8 mouse cellular contexts compared by ENCODE assay signal in the genomic region with DNA sequence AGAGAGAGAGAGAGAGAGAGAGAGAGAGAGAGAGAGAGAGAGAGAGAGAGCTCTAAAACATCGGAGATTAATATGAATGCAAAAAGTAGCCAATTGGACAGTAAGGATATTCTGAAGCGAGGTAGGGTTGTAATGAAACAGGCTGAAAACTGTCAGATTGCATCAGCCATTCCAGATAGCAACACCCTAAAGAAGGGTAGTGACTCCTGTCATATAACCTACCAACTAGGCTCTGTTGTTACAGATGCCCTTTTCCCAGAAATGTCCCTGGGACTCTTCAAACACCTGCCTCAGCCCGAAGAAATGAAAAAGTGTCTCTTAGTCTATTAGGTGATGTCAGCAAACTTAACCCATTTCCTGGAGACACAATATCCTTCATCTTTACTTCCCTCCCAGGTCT. TPM values are rescaled to one million over a fixed set of nuclear protein-coding genes. Genes with fewer than 3 reads are reported as not detected.
A peak's percentile ranks its signal among the peaks of the same experiment; 100 is the strongest.
DNase-seq lines count a peak whose midpoint lies in the region; ATAC-seq and TF ChIP-seq lines count a peak whose summit lies in the region.

No protein-coding gene starts in this region.

- no peaks in the 10 kb centered on the region for H3K36me3 ChIP-seq in lung, embryonic 14.5 days (ENCODE audit: insufficient read depth)
- H3K36me3 ChIP-seq in hindbrain, embryonic 11.5 days (ENCODE audit: control insufficient read depth, insufficient read depth, low read length) = no peaks in the 10 kb centered on the region
- H3K36me3 ChIP-seq in midbrain, embryonic 15.5 days (replicated peaks) = no peaks in the 10 kb centered on the region

- TF ChIP-seq CTCF in lung, embryonic 14.5 days (IDR thresholded peaks at IDR 0.05; ENCODE audit: low read depth) = no peak

- peak overlapping the region; percentile 97 for H3K27ac ChIP-seq in lung, embryonic 14.5 days (ENCODE audit: low read depth)
- peak overlapping the region; percentile 95 for H3K27ac ChIP-seq in hindbrain, embryonic 11.5 days (ENCODE audit: low read depth, low read length)
- peak overlapping the region; percentile 90 for H3K27ac ChIP-seq in midbrain, embryonic 15.5 days

- no peaks in the 10 kb centered on the region for H3K9me3 ChIP-seq in lung, embryonic 14.5 days (ENCODE audit: low read depth, low read length)
- H3K9me3 ChIP-seq in hindbrain, embryonic 11.5 days (ENCODE audit: control insufficient read depth, low read length) = no peaks in the 10 kb centered on the region
- no peaks in the 10 kb centered on the region for H3K9me3 ChIP-seq in midbrain, embryonic 15.5 days

- peaks cover 4% of the 10 kb centered on the region; the same call in 1 of the 2 replicates for H3K4me1 ChIP-seq in lung, embryonic 14.5 days (ENCODE audit: insufficient read depth)
- H3K4me1 ChIP-seq in hindbrain, embryonic 11.5 days (replicated peaks; ENCODE audit: control insufficient read depth, insufficient read depth, low read length) = no peaks in the 10 kb centered on the region
- H3K4me1 ChIP-seq in midbrain, embryonic 15.5 days = peaks cover 6% of the 10 kb centered on the region

- H3K9ac ChIP-seq in lung, embryonic 14.5 days = peak overlapping the region; percentile 75
- H3K9ac ChIP-seq in hindbrain, embryonic 11.5 days (ENCODE audit: low read depth, low read length) = peak overlapping the region; percentile 70
- H3K9ac ChIP-seq in midbrain, embryonic 15.5 days = peak overlapping the region; percentile 60

- no peaks in the 10 kb centered on the region for H3K27me3 ChIP-seq in lung, embryonic 14.5 days (ENCODE audit: insufficient read depth, low read length)
- H3K27me3 ChIP-seq in hindbrain, embryonic 11.5 days (ENCODE audit: control insufficient read depth, insufficient read depth, low read length) = no peaks in the 10 kb centered on the region
- no peaks in the 10 kb centered on the region for H3K27me3 ChIP-seq in midbrain, embryonic 15.5 days (replicated peaks)

- peak overlapping the region; percentile 62 for H3K4me2 ChIP-seq in lung, embryonic 14.5 days
- H3K4me2 ChIP-seq in hindbrain, embryonic 11.5 days (replicated peaks; ENCODE audit: low read depth, low read length) = peak overlapping the region; percentile 47
- peak overlapping the region; percentile 52 for H3K4me2 ChIP-seq in midbrain, embryonic 15.5 days

- 0 out of 2 replicates have a peak, but pooled peaks have one; percentile 6 for ATAC-seq in lung, embryonic 14.5 days (ENCODE audit: insufficient read depth)
- ATAC-seq in hindbrain, embryonic 11.5 days (ENCODE audit: low FRiP score) = no peak
- peak; percentile 48 for ATAC-seq in midbrain, embryonic 15.5 days (replicated peaks)

- DNase-seq in lung, embryonic 14.5 days = peak; percentile 39
- no peak for DNase-seq in lung, postnatal 4 days
- peak; percentile 34 for DNase-seq in brain, adult 2 months (ENCODE audit: low read depth, low spot score)
- DNase-seq in hindbrain, embryonic 11.5 days (ENCODE audit: low spot score) = peak; percentile 44
- DNase-seq in cerebellum, adult 8-10 months = no peak
- no peak for DNase-seq in right cerebral cortex, postnatal 10 days (ENCODE audit: low spot score in 2 of 2)
- no peak for DNase-seq in layer of hippocampus, postnatal 36 days

- 12% methylated on average over 3 of the region's 3 CpGs for WGBS in lung, embryonic 14.5 days
- WGBS in hindbrain, embryonic 11.5 days = 51% methylated on average over 3 of the region's 3 CpGs
- 30% methylated on average over 3 of the region's 3 CpGs for WGBS in midbrain, embryonic 15.5 days

- H3K4me3 ChIP-seq in lung, embryonic 14.5 days (ENCODE audit: low read depth, low read length) = peak overlapping the region; percentile 46
- H3K4me3 ChIP-seq in hindbrain, embryonic 11.5 days (ENCODE audit: low read depth, low read length) = peak overlapping the region; percentile 37
- peak overlapping the region; percentile 46 for H3K4me3 ChIP-seq in midbrain, embryonic 15.5 days

RNA-seq across cellular contexts. Expression of gene Pdia4, which starts 24.4 kb away (rescaled TPM):
- polyA plus RNA-seq in lung, embryonic 14.5 days (2014; fragmentation: Nextera tagmentation; extraction: Ambion mirVana) = 372 and 376 TPM in 2 replicates
- 282 and 285 TPM in 2 replicates for polyA plus RNA-seq in hindbrain, embryonic 11.5 days (2014; fragmentation: Nextera tagmentation; extraction: Ambion mirVana)
- 138 and 149 TPM in 2 replicates for polyA plus RNA-seq in midbrain, embryonic 15.5 days (2015; fragmentation: Nextera tagmentation; extraction: Ambion mirVana)
- total RNA-seq in layer of hippocampus, postnatal 36 days (2021) = 10 to 100 TPM; 76.7 to 99.9 TPM

RNA-seq across cellular contexts. Expression of gene Zfp786, which starts 41.8 kb away (rescaled TPM):
- 4.3 and 5.4 TPM in 2 replicates for polyA plus RNA-seq in lung, embryonic 14.5 days (2014; fragmentation: Nextera tagmentation; extraction: Ambion mirVana)
- polyA plus RNA-seq in hindbrain, embryonic 11.5 days (2014; fragmentation: Nextera tagmentation; extraction: Ambion mirVana) = 6.6 and 6.9 TPM in 2 replicates
- 21.1 and 22.8 TPM in 2 replicates for polyA plus RNA-seq in midbrain, embryonic 15.5 days (2015; fragmentation: Nextera tagmentation; extraction: Ambion mirVana)
- 1 to 10 TPM; 5.3 to 7.3 TPM for total RNA-seq in layer of hippocampus, postnatal 36 days (2021)

RNA-seq across cellular contexts. Expression of gene Zfp398, which starts 46.6 kb away (rescaled TPM):
- 8.8 and 10.6 TPM in 2 replicates for polyA plus RNA-seq in lung, embryonic 14.5 days (2014; fragmentation: Nextera tagmentation; extraction: Ambion mirVana)
- polyA plus RNA-seq in hindbrain, embryonic 11.5 days (2014; fragmentation: Nextera tagmentation; extraction: Ambion mirVana) = 9.1 and 13.8 TPM in 2 replicates
- polyA plus RNA-seq in midbrain, embryonic 15.5 days (2015; fragmentation: Nextera tagmentation; extraction: Ambion mirVana) = 20.9 and 22.5 TPM in 2 replicates
- total RNA-seq in layer of hippocampus, postnatal 36 days (2021) = 10 to 100 TPM; 20.9 to 24.4 TPM

Comparison
In these comparisons a context has a peak if more than half of its experiments do, and no peak if none do; other contexts are left out.
1. DNase-seq: peak in lung, embryonic 14.5 days (single experiment), brain, adult 2 months (single experiment) and hindbrain, embryonic 11.5 days (single experiment); none in lung, postnatal 4 days (0 of 2), cerebellum, adult 8-10 months (single experiment), right cerebral cortex, postnatal 10 days (0 of 2) and layer of hippocampus, postnatal 36 days (0 of 2).
2. Peak in every context shown above with its lines, with median percentiles within 50 percentile points of each other: H3K27ac ChIP-seq, H3K4me2 ChIP-seq, H3K4me3 ChIP-seq and H3K9ac ChIP-seq.